Mouse (Mus musculus) CH12.LX (cell line): ENCODE measurements at regions not wholly inside any gene's neighbourhood (a gene's known extent, or its start where the extent isn't known, plus 50 kb on each side); places are given as distances from the start of the nearest gene placed in this dataset.

Experiments used
- DNase-seq: peaks from one replicate; pipeline ENCODE4 v3.0.0-alpha.2; 2013; ENCODE audit errors: extremely low read depth
- H3K27ac ChIP-seq: 2 replicates; pipeline ENCODE4 v1.5.1; 2012; ENCODE audit warnings: low read depth, mild to moderate bottlenecking, control low read depth, moderate library complexity; ENCODE audit not compliant: insufficient read depth
- H3K27me3 ChIP-seq: replicated peaks from 2 replicates; pipeline ENCODE3; 2012; ENCODE audit warnings: inconsistent platforms
- H3K36me3 ChIP-seq, 2 experiments: replicated peaks in 1 of 2; 2 replicates each; pipeline versions ENCODE3 to v1.6.1; 2012; ENCODE audit warnings: inconsistent platforms in 1 of 2, low read length in 1 of 2, mild to moderate bottlenecking in 1 of 2, mixed read lengths in 1 of 2, moderate library complexity in 1 of 2; ENCODE audit not compliant: control insufficient read depth in 1 of 2, insufficient read depth in 1 of 2
- H3K4me1 ChIP-seq, 2 experiments: 2 replicates each; pipeline ENCODE4 v1.6.1; 2012; ENCODE audit warnings: inconsistent platforms in 1 of 2, moderate library complexity in 1 of 2; ENCODE audit not compliant: insufficient read depth in 2 of 2, control insufficient read depth in 1 of 2
- H3K4me2 ChIP-seq: 2 replicates; pipeline ENCODE4 v1.6.1; 2012; ENCODE audit warnings: low read depth, mild to moderate bottlenecking, control low read depth; ENCODE audit not compliant: poor library complexity, insufficient read depth, severe bottlenecking
- H3K4me3 ChIP-seq, 3 experiments: fragments of 150-350 bp in 1 of 3; sonication (generic) in 1 of 3; replicated peaks in 1 of 3; 2 replicates each; pipeline versions ENCODE3 to v1.5.1; 2011 to 2012; ENCODE audit warnings: low read depth in 2 of 3, low read length in 2 of 3, mild to moderate bottlenecking in 2 of 3, moderate library complexity in 2 of 3, control low read depth in 1 of 3, improper control_type of control experiment in 1 of 3, inconsistent platforms in 1 of 3, mixed read lengths in 1 of 3; ENCODE audit not compliant: poor library complexity in 1 of 3
- H3K79me2 ChIP-seq: replicated peaks from 2 replicates; pipeline ENCODE4 v1.6.1; 2012; ENCODE audit warnings: mild to moderate bottlenecking, moderate library complexity; ENCODE audit not compliant: control insufficient read depth, poor library complexity, insufficient read depth, severe bottlenecking; ENCODE audit errors: extremely low read depth
- H3K9ac ChIP-seq: 2 replicates; pipeline ENCODE4 v1.6.1; 2012; ENCODE audit warnings: low read depth, mild to moderate bottlenecking, control low read depth, moderate library complexity; ENCODE audit not compliant: insufficient read depth
- H3K9me3 ChIP-seq: replicated peaks from 2 replicates; pipeline ENCODE3; 2012; ENCODE audit warnings: low read length, inconsistent platforms, mixed read lengths
- BHLHE40 ChIP-seq: IDR thresholded peaks from 2 replicates; pipeline ENCODE4 v1.6.1; 2011; ENCODE audit warnings: mild to moderate bottlenecking, low read depth, low read length, improper control_type of control experiment
- ELF1 ChIP-seq: IDR thresholded peaks from 2 replicates; pipeline ENCODE4 v1.6.1; 2014; ENCODE audit warnings: low read depth, mild to moderate bottlenecking, inconsistent platforms, low read length, improper control_type of control experiment
- EP300 ChIP-seq: IDR thresholded peaks from 2 replicates; pipeline ENCODE4 v1.6.1; 2011; ENCODE audit warnings: low read length, improper control_type of control experiment
- ETS1 ChIP-seq: conservative IDR thresholded peaks from 2 replicates; pipeline ENCODE4 v1.6.1; 2012; ENCODE audit warnings: low read depth, mild to moderate bottlenecking, inconsistent platforms, low read length, improper control_type of control experiment, moderate library complexity
- IRF4 ChIP-seq: IDR thresholded peaks from 2 replicates; pipeline ENCODE4 v1.6.1; 2014; ENCODE audit warnings: low read depth, mild to moderate bottlenecking, inconsistent platforms, low read length, improper control_type of control experiment
- JUN ChIP-seq: IDR thresholded peaks from 2 replicates; pipeline ENCODE4 v1.6.1; 2011; ENCODE audit warnings: low read depth, mild to moderate bottlenecking, low read length, improper control_type of control experiment, moderate library complexity; ENCODE audit not compliant: insufficient read depth
- JUND ChIP-seq: conservative IDR thresholded peaks from 2 replicates; pipeline ENCODE4 v1.6.1; 2011; ENCODE audit warnings: low read depth, low read length, improper control_type of control experiment
- NRF1 ChIP-seq: IDR thresholded peaks from 2 replicates; pipeline ENCODE4 v1.6.1; 2014; ENCODE audit warnings: low read depth, mild to moderate bottlenecking, inconsistent platforms, low read length, improper control_type of control experiment, moderate library complexity
- POLR2AphosphoS2 ChIP-seq: IDR thresholded peaks from 2 replicates; pipeline ENCODE4 v1.6.1; 2011; ENCODE audit warnings: low read depth, low read length, improper control_type of control experiment
- RAD21 ChIP-seq: IDR thresholded peaks from 2 replicates; pipeline ENCODE4 v1.6.1; 2011; ENCODE audit warnings: low read depth, mild to moderate bottlenecking, low read length, improper control_type of control experiment, moderate library complexity
- SIN3A ChIP-seq: IDR thresholded peaks from 2 replicates; pipeline ENCODE4 v1.6.1; 2012; ENCODE audit warnings: low read length, improper control_type of control experiment, inconsistent platforms
- SMC3 ChIP-seq: IDR thresholded peaks from 2 replicates; pipeline ENCODE4 v1.6.1; 2011; ENCODE audit warnings: low read depth, low read length, improper control_type of control experiment
- TBP ChIP-seq: conservative IDR thresholded peaks from 2 replicates; pipeline ENCODE4 v1.6.1; 2011; ENCODE audit warnings: low read depth, low read length, improper control_type of control experiment
- TCF12 ChIP-seq: IDR thresholded peaks from 2 replicates; pipeline ENCODE4 v1.6.1; 2014; ENCODE audit warnings: low read depth, mild to moderate bottlenecking, inconsistent platforms, low read length, improper control_type of control experiment
- UBTF ChIP-seq: IDR thresholded peaks from 2 replicates; pipeline ENCODE4 v1.6.1; 2012; ENCODE audit warnings: low read depth, mild to moderate bottlenecking, inconsistent platforms, low read length, improper control_type of control experiment, moderate library complexity
- USF1 ChIP-seq: IDR thresholded peaks from 2 replicates; pipeline ENCODE4 v1.6.1; 2014; ENCODE audit warnings: low read depth, mild to moderate bottlenecking, inconsistent platforms, low read length, improper control_type of control experiment
- ZC3H11A ChIP-seq: IDR thresholded peaks from 2 replicates; pipeline ENCODE4 v1.6.1; 2012; ENCODE audit warnings: low read depth, mild to moderate bottlenecking, inconsistent platforms, low read length, improper control_type of control experiment
- ZKSCAN1 ChIP-seq: IDR thresholded peaks from 2 replicates; pipeline ENCODE4 v1.6.1; 2012; ENCODE audit warnings: low read depth, inconsistent platforms, low read length, improper control_type of control experiment, borderline replicate concordance
- ZMIZ1 ChIP-seq: IDR thresholded peaks from 2 replicates; pipeline ENCODE4 v1.6.1; 2012; ENCODE audit warnings: low read depth, mild to moderate bottlenecking, inconsistent platforms, low read length, improper control_type of control experiment
- dilution Hi-C: fragments of 300-500 bp; cut with MboI; formaldehyde crosslinking; loops from 2 replicates; pipeline ENCODE4 v1.14.3; 2020; ENCODE audit warnings: low sequenced_read_pairs; ENCODE audit not compliant: extremely low pct_unique_long_range_greater_than_20kb, extremely low pct_ligation_motif_present
- in situ Hi-C: fragments of 300-500 bp; cut with MboI; formaldehyde crosslinking; loops from 3 replicates; pipeline ENCODE4 v1.14.3; 2019; ENCODE audit warnings: low sequenced_read_pairs, low pct_ligation_motif_present, low pct_unique_long_range_greater_than_20kb, mixed read lengths

DNA sequence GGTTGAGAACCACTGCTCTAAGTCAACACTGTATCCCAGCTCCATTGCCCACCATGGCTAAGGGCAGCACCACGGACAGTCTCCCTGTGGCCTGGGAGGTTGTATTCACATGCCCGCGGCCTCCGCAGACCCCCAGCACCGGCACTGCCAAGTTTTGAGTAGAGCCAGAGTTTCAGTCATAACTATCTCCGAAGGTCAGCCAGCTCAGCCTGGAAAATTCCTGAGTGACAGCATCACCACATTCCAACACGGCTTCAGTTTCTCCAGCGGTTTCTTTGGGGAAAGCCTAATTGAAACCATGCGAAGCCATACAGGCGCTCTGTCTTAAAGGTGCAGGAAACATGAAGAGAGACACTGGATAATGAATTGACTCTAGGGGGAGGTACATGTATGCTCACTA, 271.5 kb upstream of the Sulf2 start:
- Histone ChIP-seq H3K4me1 (peaks cover 8 to 28% of the 10 kb centered on the region in 2 experiments), H3K27ac (no peak overlapping the region), H3K4me3 (no peak overlapping the region), H3K27me3 (peaks cover 6% of the 10 kb centered on the region), H3K9me3 (no peaks in the 10 kb centered on the region), H3K79me2 (no peaks in the 10 kb centered on the region), H3K4me2 (no peak overlapping the region), H3K36me3 (no peaks in the 10 kb centered on the region), H3K9ac (no peak overlapping the region)
- dilution Hi-C loops, result no loop called here
- in situ Hi-C loops, result no loop called here
- no peak for DNase-seq
- TF ChIP-seq NRF1, result no peak
- no peak for TF ChIP-seq POLR2AphosphoS2
- TF ChIP-seq ZKSCAN1, result no peak
- no peak for TF ChIP-seq SIN3A
- no peak for TF ChIP-seq ETS1
- TF ChIP-seq BHLHE40, result no peak

DNA sequence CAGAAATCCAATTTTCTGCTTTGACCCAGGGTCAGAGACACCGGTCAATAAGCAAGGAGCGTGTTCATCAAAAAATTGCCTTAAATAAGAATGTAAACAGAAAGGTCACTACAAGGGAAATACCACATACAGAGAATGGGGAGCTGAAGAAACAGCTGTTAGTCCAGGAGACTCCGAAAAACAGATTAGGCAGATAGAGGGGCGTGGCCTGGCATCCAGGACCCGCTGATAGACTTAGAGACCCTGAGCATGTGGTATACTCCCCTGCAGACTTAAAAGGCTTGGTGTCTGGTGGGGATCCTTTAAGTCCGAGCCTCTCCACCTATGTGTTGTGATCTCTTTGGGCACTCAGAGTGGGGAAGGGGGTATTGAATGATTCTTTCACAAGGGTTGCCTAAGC, 271.0 kb upstream of the Sulf2 start:
- no peak overlapping the region for H3K27ac ChIP-seq
- no peak overlapping the region for H3K4me2 ChIP-seq
- DNase-seq, result no peak
- peaks cover 4% of the 10 kb centered on the region for H3K27me3 ChIP-seq
- no peak overlapping the region for H3K9ac ChIP-seq
- H3K79me2 ChIP-seq, result no peaks in the 10 kb centered on the region
- no peaks in the 10 kb centered on the region for H3K9me3 ChIP-seq
- in situ Hi-C loops (no loop called here), dilution Hi-C loops (no loop called here)
- H3K4me1 ChIP-seq, result peaks cover 8 to 28% of the 10 kb centered on the region in 2 experiments
- TF ChIP-seq JUND (no peak), BHLHE40 (no peak), SMC3 (no peak), JUN (no peak), ZKSCAN1 (no peak)
- TF ChIP-seq, all 38 proteins: peak for 0
- Histone ChIP-seq H3K36me3 (no peaks in the 10 kb centered on the region), H3K4me3 (no peak overlapping the region)

DNA sequence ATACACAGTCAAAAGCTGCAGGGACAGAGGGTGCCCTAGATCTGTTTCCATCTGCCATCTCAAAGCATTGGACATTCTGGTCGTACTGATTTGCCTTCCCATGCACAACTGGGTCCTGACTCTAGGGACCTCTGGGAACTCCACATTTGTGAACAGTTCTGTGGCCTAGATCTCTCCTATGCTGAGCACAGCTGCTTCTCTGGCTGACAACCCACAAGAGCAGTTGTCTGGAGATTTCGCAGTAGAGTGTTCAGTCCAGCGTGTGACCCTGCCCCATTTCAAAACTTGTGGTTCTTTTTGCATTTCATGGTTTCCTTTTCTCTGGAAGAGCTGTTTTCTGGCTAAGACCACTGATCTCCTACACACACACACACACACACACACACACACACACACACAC, 269.7 kb upstream of the Sulf2 start:
- H3K79me2 ChIP-seq, result no peaks in the 10 kb centered on the region
- no peak overlapping the region for H3K9ac ChIP-seq
- H3K36me3 ChIP-seq, result no peaks in the 10 kb centered on the region
- no peaks in the 10 kb centered on the region for H3K9me3 ChIP-seq
- in situ Hi-C loops, result no loop called here
- peak; percentile 49 for DNase-seq
- H3K27ac ChIP-seq, result no peak overlapping the region
- no peak overlapping the region for H3K4me3 ChIP-seq
- TF ChIP-seq UBTF, result no peak
- TF ChIP-seq ZC3H11A, result no peak
- 0 out of 2 replicates have a peak, but pooled peaks have one; percentile 24 for TF ChIP-seq EP300
- TF ChIP-seq RAD21, result no peak; the same call in 1 of the 2 replicates
- peak; percentile 27; the same call in 1 of the 2 replicates for TF ChIP-seq BHLHE40
- peak; percentile 39; the same call in 1 of the 2 replicates for TF ChIP-seq ETS1
- TF ChIP-seq ELF1, result no peak
- TF ChIP-seq ZKSCAN1, result no peak
- TF ChIP-seq TBP, result no peak
- peak; percentile 48; the same call in 1 of the 2 replicates for TF ChIP-seq TCF12
- 0 out of 2 replicates have a peak, but pooled peaks have one; percentile 24 for TF ChIP-seq IRF4
- no peak for TF ChIP-seq USF1
- TF ChIP-seq ZMIZ1, result no peak
- H3K27me3 ChIP-seq, result peaks cover 4% of the 10 kb centered on the region
- dilution Hi-C loops, result no loop called here
- H3K4me1 ChIP-seq, result peaks cover 7 to 28% of the 10 kb centered on the region in 2 experiments
- H3K4me2 ChIP-seq, result no peak overlapping the region
